Mouse (Mus musculus) MEL (cell line): ENCODE data around the gene Lasp1.

ENCODE experiments used
- BHLHE40 ChIP-seq: IDR thresholded peaks from 2 replicates; pipeline ENCODE4 v1.6.1; 2012; ENCODE audit warnings: low read depth, mild to moderate bottlenecking, inconsistent platforms, low read length, improper control_type of control experiment, borderline replicate concordance
- CTCF ChIP-seq, 3 experiments: IDR thresholded peaks in 2 of 3; conservative IDR thresholded peaks in 1 of 3; 2 replicates each; pipeline ENCODE4 v1.5.1; 2011 to 2012; ENCODE audit warnings: low read length in 3 of 3, low read depth in 2 of 3, mild to moderate bottlenecking in 2 of 3, improper control_type of control experiment in 1 of 3, inconsistent platforms in 1 of 3, mixed read lengths in 1 of 3, moderate library complexity in 1 of 3; ENCODE audit not compliant: control insufficient read depth in 1 of 3, insufficient read depth in 1 of 3, poor library complexity in 1 of 3, severe bottlenecking in 1 of 3
- ELF1 ChIP-seq: IDR thresholded peaks from 2 replicates; pipeline ENCODE4 v1.6.1; 2014; ENCODE audit warnings: low read depth, mild to moderate bottlenecking, inconsistent platforms, low read length, improper control_type of control experiment, moderate library complexity
- EP300 ChIP-seq, 2 experiments: IDR thresholded peaks; 2 replicates each; pipeline ENCODE4 v1.6.1; 2011; ENCODE audit warnings: improper control_type of control experiment in 2 of 2, low read length in 2 of 2, low read depth in 1 of 2, mild to moderate bottlenecking in 1 of 2
- ETS1 ChIP-seq: IDR thresholded peaks from 2 replicates; pipeline ENCODE4 v1.6.1; 2012; ENCODE audit warnings: low read depth, mild to moderate bottlenecking, inconsistent platforms, low read length, improper control_type of control experiment, moderate library complexity
- HCFC1 ChIP-seq: IDR thresholded peaks from 2 replicates; pipeline ENCODE4 v1.6.1; 2012; ENCODE audit warnings: low read depth, mild to moderate bottlenecking, inconsistent platforms, low read length, improper control_type of control experiment, moderate library complexity
- KAT2A ChIP-seq: conservative IDR thresholded peaks from 2 replicates; pipeline ENCODE4 v1.6.1; 2012; ENCODE audit warnings: low read depth, low read length, improper control_type of control experiment, inconsistent platforms
- MAZ ChIP-seq: IDR thresholded peaks from 2 replicates; pipeline ENCODE4 v1.6.1; 2012; ENCODE audit warnings: low read depth, mild to moderate bottlenecking, inconsistent platforms, low read length, improper control_type of control experiment
- POLR2A ChIP-seq, 2 experiments: IDR thresholded peaks; 2 replicates each; pipeline ENCODE4 v1.6.1; 2011 to 2012; ENCODE audit warnings: low read length in 2 of 2, mild to moderate bottlenecking in 2 of 2, control low read depth in 1 of 2, improper control_type of control experiment in 1 of 2, low read depth in 1 of 2, moderate library complexity in 1 of 2; ENCODE audit not compliant: control insufficient read depth in 1 of 2, insufficient read depth in 1 of 2, poor library complexity in 1 of 2
- ZC3H11A ChIP-seq: IDR thresholded peaks from 2 replicates; pipeline ENCODE4 v1.6.1; 2012; ENCODE audit warnings: low read depth, mild to moderate bottlenecking, inconsistent platforms, low read length, improper control_type of control experiment
- ZNF384 ChIP-seq: IDR thresholded peaks from 2 replicates; pipeline ENCODE4 v1.6.1; 2012; ENCODE audit warnings: low read depth, mild to moderate bottlenecking, inconsistent platforms, low read length, improper control_type of control experiment

DNA sequence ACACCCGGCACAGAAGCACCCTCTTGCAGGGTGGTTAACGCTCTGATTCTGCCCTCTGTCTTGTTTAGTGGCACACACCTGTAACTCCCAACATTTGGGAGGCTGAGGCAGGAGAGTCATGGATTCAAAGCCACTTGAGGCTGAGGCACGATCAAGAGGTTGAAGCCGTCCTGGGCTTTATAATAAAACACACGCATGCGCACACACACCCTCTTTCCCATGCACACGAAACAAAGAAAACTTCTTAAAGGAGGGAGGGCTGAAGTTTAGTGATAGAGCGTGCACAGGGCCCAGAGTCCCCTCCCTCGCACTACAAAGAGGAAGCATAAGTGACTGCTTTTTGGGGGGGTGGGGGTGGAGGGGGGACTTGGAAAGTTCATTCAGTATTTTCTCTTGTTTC lies 27.2 kb downstream of the Lasp1 start:
- TF ChIP-seq CTCF (IDR thresholded peaks at IDR 0.05 in 2 of 3, conservative IDR thresholded peaks at IDR 0.05 in 1 of 3; ENCODE audit: control insufficient read depth in 1 of 3, insufficient read depth in 1 of 3, low read depth in 2 of 3, low read length in 3 of 3, poor library complexity in 1 of 3, severe bottlenecking in 1 of 3) (no peak), BHLHE40 (no peak), EP300 (IDR thresholded peaks at IDR 0.05; ENCODE audit: low read depth in 1 of 2, low read length in 2 of 2) (no peak), KAT2A (no peak), ZNF384 (no peak), HCFC1 (no peak), POLR2A (IDR thresholded peaks at IDR 0.05; ENCODE audit: control insufficient read depth in 1 of 2, insufficient read depth in 1 of 2, low read depth in 1 of 2, low read length in 2 of 2, poor library complexity in 1 of 2) (no peak), ELF1 (no peak), ZC3H11A (peak; percentile 22; the same call in 1 of the 2 replicates), ETS1 (no peak), MAZ (peak; percentile 65; the same call in 1 of the 2 replicates)
